Mouse (Mus musculus) liver, adult 2 months (tissue): ENCODE measurements at regions not wholly inside any gene's neighbourhood (a gene's known extent, or its start where the extent isn't known, plus 50 kb on each side); places are given as distances from the start of the nearest gene placed in this dataset.
"Not testable (repeated sequence)": the region's sequence is repeated elsewhere in the genome, so short reads cannot be mapped to it uniquely, and the experiment has no call there.

Experiments used
- DNase-seq: peaks from one replicate; pipeline ENCODE4 v3.0.0-alpha.2; 2011; ENCODE audit warnings: low read depth, low spot score; ENCODE audit errors: extremely low read depth
- H3K27ac ChIP-seq: fragments of 200-500 bp; replicated peaks from 2 replicates; pipeline ENCODE4 v1.5.1; 2012; ENCODE audit warnings: low read depth, mild to moderate bottlenecking, control low read depth, inconsistent platforms, low read length; ENCODE audit not compliant: insufficient read depth
- H3K27me3 ChIP-seq: fragments of 200-500 bp; 2 replicates; pipeline ENCODE4 v1.6.1; 2012; ENCODE audit warnings: mild to moderate bottlenecking, moderate library complexity, low read length, inconsistent platforms; ENCODE audit not compliant: control insufficient read depth, insufficient read depth
- H3K36me3 ChIP-seq: fragments of 200-500 bp; 2 replicates; pipeline ENCODE4 v1.6.1; 2012; ENCODE audit warnings: low read length, inconsistent platforms; ENCODE audit not compliant: control insufficient read depth, insufficient read depth
- H3K4me1 ChIP-seq: fragments of 200-500 bp; 2 replicates; pipeline ENCODE4 v1.6.1; 2011; ENCODE audit warnings: low read length; ENCODE audit not compliant: control insufficient read depth, insufficient read depth
- H3K4me3 ChIP-seq: fragments of 200-500 bp; 2 replicates; pipeline ENCODE4 v1.5.1; 2011; ENCODE audit warnings: low read depth, mild to moderate bottlenecking, control low read depth, low read length, moderate library complexity; ENCODE audit not compliant: insufficient read depth
- H3K79me2 ChIP-seq: fragments of 200-500 bp; 2 replicates; pipeline ENCODE4 v1.6.1; 2012; ENCODE audit warnings: inconsistent platforms, mild to moderate bottlenecking, low read length, moderate library complexity; ENCODE audit not compliant: control insufficient read depth, insufficient read depth
- H3K9ac ChIP-seq: fragments of 200-500 bp; 2 replicates; pipeline ENCODE4 v1.6.1; 2012; ENCODE audit warnings: low read depth, mild to moderate bottlenecking, control low read depth, inconsistent platforms, low read length
- CTCF ChIP-seq: fragments of 200-500 bp; IDR thresholded peaks from 2 replicates; pipeline ENCODE4 v1.5.1; 2011; ENCODE audit warnings: low read depth, low read length, control low read depth
- POLR2A ChIP-seq: fragments of 200-500 bp; IDR thresholded peaks from 2 replicates; pipeline ENCODE4 v1.6.1; 2011; ENCODE audit warnings: low read length, control low read depth; ENCODE audit not compliant: insufficient read depth; ENCODE audit errors: extremely low read depth
- WGBS: fragments of 180-500 bp; shearing (Covaris S2); methylation state at CpG from one replicate; pipeline ENCODE4 v1.1.7; 2018; 5-methylcytosine and 5-hydroxymethylcytosine counted together

GRCm38 (mm10) chr7:73604597-73604996 is 63.0 kb upstream of the Chd2 start:
- H3K36me3 ChIP-seq = no peaks in the 10 kb centered on the region
- H3K4me1 ChIP-seq = peaks cover 6% of the 10 kb centered on the region
- H3K79me2 ChIP-seq = no peaks in the 10 kb centered on the region
- WGBS = 73% methylated on average over 2 of the region's 2 CpGs
- H3K27ac ChIP-seq = no peak overlapping the region
- no peak for TF ChIP-seq POLR2A
- no peak for TF ChIP-seq CTCF
- DNase-seq = no peak
- H3K4me3 ChIP-seq = no peak overlapping the region
- H3K9ac ChIP-seq = no peak overlapping the region
- H3K27me3 ChIP-seq = no peaks in the 10 kb centered on the region

DNA sequence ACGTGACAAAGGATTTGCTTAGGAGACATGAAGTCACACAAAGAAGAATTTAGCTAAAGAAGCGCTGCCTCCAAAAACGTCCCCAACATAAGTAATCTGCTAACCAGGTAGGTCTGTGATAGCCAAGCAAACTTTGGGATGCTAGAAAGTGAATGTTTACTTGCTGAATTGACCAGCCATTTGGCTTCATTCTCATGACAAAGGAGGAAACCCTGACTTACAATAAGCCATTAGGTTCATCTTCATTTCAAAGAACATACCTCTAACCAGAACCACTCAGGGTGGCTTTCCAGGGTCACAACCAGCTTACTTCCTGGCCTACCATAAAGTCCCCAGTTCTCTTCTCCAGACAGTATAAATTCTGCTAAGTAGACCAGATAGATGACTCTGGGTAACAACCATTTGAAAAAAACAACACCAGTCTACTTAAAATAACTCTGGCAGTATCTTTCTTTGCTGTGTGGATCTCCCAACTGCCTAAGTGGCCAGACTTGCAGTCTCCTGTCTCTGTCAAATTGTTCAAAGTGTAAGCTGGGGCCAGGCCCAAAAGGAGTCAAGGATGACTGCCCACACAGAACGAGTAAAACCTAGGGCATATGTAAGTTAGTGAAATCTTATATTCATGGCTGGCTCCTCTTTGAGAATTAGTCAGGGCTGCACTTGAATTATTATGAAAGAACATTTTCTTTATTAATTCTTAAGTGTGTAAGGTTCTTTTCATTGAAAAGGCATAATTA is 61.4 kb upstream of the Chd2 start:
- peaks cover 3% of the 10 kb centered on the region for H3K4me1 ChIP-seq
- H3K79me2 ChIP-seq = no peaks in the 10 kb centered on the region
- no peak for DNase-seq
- no peak overlapping the region for H3K4me3 ChIP-seq
- H3K36me3 ChIP-seq = no peaks in the 10 kb centered on the region
- no peaks in the 10 kb centered on the region for H3K27me3 ChIP-seq
- H3K9ac ChIP-seq = no peak overlapping the region
- no peak for TF ChIP-seq CTCF
- H3K27ac ChIP-seq = no peak overlapping the region
- WGBS = 88% methylated on average over 4 of the region's 4 CpGs

- peaks cover 6% of the 10 kb centered on the region for H3K4me1 ChIP-seq
- H3K36me3 ChIP-seq = no peaks in the 10 kb centered on the region
- TF ChIP-seq CTCF (no peak), POLR2A (no peak)
- H3K27ac ChIP-seq = no peak overlapping the region
- DNase-seq = no peak
- 86% methylated on average over 2 of the region's 2 CpGs for WGBS
- H3K4me3 ChIP-seq = no peak overlapping the region
- no peaks in the 10 kb centered on the region for H3K79me2 ChIP-seq
- H3K9ac ChIP-seq = no peak overlapping the region
- no peaks in the 10 kb centered on the region for H3K27me3 ChIP-seq
Observed at GRCm38 (mm10) chr7:73601336-73601735, 59.7 kb upstream of the Chd2 start.

DNA sequence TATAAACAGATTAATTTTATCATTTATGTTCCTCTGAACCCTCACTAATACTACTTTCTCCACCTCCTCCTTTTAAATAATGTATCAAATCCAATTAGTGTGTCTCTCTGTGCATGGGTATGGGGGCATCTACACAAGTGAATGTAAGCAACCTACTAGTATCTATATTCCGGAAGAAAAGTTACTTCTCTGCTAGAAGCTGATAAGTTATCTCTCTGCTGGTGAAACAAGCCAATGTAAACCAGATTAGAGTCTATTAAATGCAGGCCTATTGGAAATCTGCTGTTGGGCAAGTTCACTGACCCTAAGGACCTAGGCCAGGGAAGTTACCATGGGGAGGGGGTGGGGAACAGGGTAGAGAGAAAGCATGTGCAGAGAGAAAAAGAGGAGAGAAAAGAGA is 59.1 kb upstream of the Chd2 start:
- no peak overlapping the region for H3K4me3 ChIP-seq
- 16% methylated on average over 1 of the region's 1 CpGs for WGBS
- TF ChIP-seq POLR2A = no peak
- no peak for TF ChIP-seq CTCF
- no peak overlapping the region for H3K27ac ChIP-seq
- H3K4me1 ChIP-seq = peaks cover 8% of the 10 kb centered on the region
- H3K9ac ChIP-seq = no peak overlapping the region
- H3K79me2 ChIP-seq = no peaks in the 10 kb centered on the region
- no peaks in the 10 kb centered on the region for H3K27me3 ChIP-seq
- H3K36me3 ChIP-seq = no peaks in the 10 kb centered on the region
- peak; percentile 81 for DNase-seq

GRCm38 (mm10) chr7:73600003-73600385 is 58.4 kb upstream of the Chd2 start:
- not testable (repeated sequence) for H3K79me2 ChIP-seq, H3K4me1 ChIP-seq, H3K27me3 ChIP-seq, H3K36me3 ChIP-seq, H3K4me3 ChIP-seq, H3K9ac ChIP-seq, H3K27ac ChIP-seq
- WGBS = 89% methylated on average over 3 of the region's 3 CpGs
- DNase-seq = peak; percentile 69

GRCm38 (mm10) chr7:73599354-73600002 is 57.8 kb upstream of the Chd2 start:
- no peak overlapping the region for H3K9ac ChIP-seq
- H3K79me2 ChIP-seq = no peaks in the 10 kb centered on the region
- DNase-seq = no peak
- no peaks in the 10 kb centered on the region for H3K36me3 ChIP-seq
- no peak overlapping the region for H3K4me3 ChIP-seq
- H3K27ac ChIP-seq = no peak overlapping the region
- H3K4me1 ChIP-seq = peaks cover 9% of the 10 kb centered on the region
- 94% methylated on average over 9 of the region's 9 CpGs for WGBS
- H3K27me3 ChIP-seq = no peaks in the 10 kb centered on the region
- TF ChIP-seq CTCF (no peak), POLR2A (no peak)
